Mouse (Mus musculus) frontal cortex, adult 2 months (tissue): ENCODE measurements at regions not wholly inside any gene's neighbourhood (a gene's known extent, or its start where the extent isn't known, plus 50 kb on each side); places are given as distances from the start of the nearest gene placed in this dataset.

ENCODE experiments used
- DNase-seq, 2 experiments: peaks; one replicate each; pipeline ENCODE4 v3.0.0; 2022; ENCODE audit warnings: low spot score in 1 of 2; ENCODE audit errors: extremely low spot score in 1 of 2

- DNase-seq, result no peak
Measured at GRCm38 (mm10) chr9:81567106-81567505, 66.5 kb downstream of the Htr1b start.

- DNase-seq, result peak; percentile 1 to 40
Measured at GRCm38 (mm10) chr9:81538354-81538753, 95.3 kb downstream of the Htr1b start.
